Mouse (Mus musculus) heart, embryonic 11.5 days (tissue): ENCODE measurements around the gene Ubtf. TPM values are rescaled to one million over a fixed set of nuclear protein-coding genes. Genes with fewer than 3 reads are reported as not detected.
"Not testable (repeated sequence)": the region's sequence is repeated elsewhere in the genome, so short reads cannot be mapped to it uniquely, and the experiment has no call there.

ENCODE experiments used
- ATAC-seq: fragments of 200-750 bp; cut with Nextera tagmentation; replicated peaks from 2 replicates; pipeline ENCODE4 v1.8.0; 2017; ENCODE audit warnings: moderate library complexity; ENCODE audit not compliant: insufficient number of reproducible peaks, low FRiP score, low TSS enrichment
- H3K27ac ChIP-seq: fragments of 300-500 bp; sonication (generic); 2 replicates; pipeline ENCODE4 v1.5.1; 2014; ENCODE audit warnings: mild to moderate bottlenecking, low read depth, low read length
- H3K27me3 ChIP-seq: fragments of 300-500 bp; sonication (generic); 2 replicates; pipeline ENCODE4 v1.6.1; 2014; ENCODE audit warnings: mild to moderate bottlenecking, low read length, mixed read lengths; ENCODE audit not compliant: control insufficient read depth, insufficient read depth
- H3K36me3 ChIP-seq: fragments of 300-500 bp; sonication (generic); 2 replicates; pipeline ENCODE4 v1.6.1; 2014; ENCODE audit warnings: mild to moderate bottlenecking, low read length, moderate library complexity, mixed read lengths; ENCODE audit not compliant: control insufficient read depth, insufficient read depth
- H3K4me1 ChIP-seq: fragments of 300-500 bp; sonication (generic); 2 replicates; pipeline ENCODE4 v1.6.1; 2014; ENCODE audit warnings: low read length; ENCODE audit not compliant: control insufficient read depth, insufficient read depth
- H3K4me2 ChIP-seq: fragments of 300-500 bp; sonication (generic); 2 replicates; pipeline ENCODE4 v1.6.1; 2014; ENCODE audit warnings: mild to moderate bottlenecking, moderate library complexity
- H3K4me3 ChIP-seq: fragments of 300-500 bp; sonication (generic); 2 replicates; pipeline ENCODE4 v1.5.1; 2014; ENCODE audit warnings: low read depth, low read length
- H3K9ac ChIP-seq: fragments of 300-500 bp; sonication (generic); 2 replicates; pipeline ENCODE4 v1.6.1; 2014; ENCODE audit warnings: mild to moderate bottlenecking, low read depth, low read length, moderate library complexity
- H3K9me3 ChIP-seq: fragments of 300-500 bp; sonication (generic); replicated peaks from 2 replicates; pipeline ENCODE4 v1.6.1; 2016; ENCODE audit warnings: low read length; ENCODE audit not compliant: control insufficient read depth
- WGBS: fragments of 180-500 bp; shearing (Covaris S2); extraction: QIAGEN DNeasy Blood & Tissue Kit; methylation state at CpG from one replicate; pipeline ENCODE4 v1.1.7; 2014; ENCODE audit not compliant: insufficient replicate concordance; 5-methylcytosine and 5-hydroxymethylcytosine counted together
- polyA plus RNA-seq: library from polyadenylated mRNA; unstranded; fragments of >200 nt; fragmentation: Nextera tagmentation; extraction: Ambion mirVana; gene quantifications from 2 replicates; pipeline ENCODE4 v1.2.1, GENCODE M21; 2014

The Ubtf gene
- polyA plus RNA-seq, 1 experiment from 2014 or later: 56.4 TPM

- not testable (repeated sequence) for H3K4me2 ChIP-seq, ATAC-seq, H3K27me3 ChIP-seq, H3K4me3 ChIP-seq, H3K9me3 ChIP-seq, H3K9ac ChIP-seq, H3K36me3 ChIP-seq, H3K27ac ChIP-seq, H3K4me1 ChIP-seq
- 66% methylated on average over 6 of the region's 6 CpGs for WGBS
These were observed 39.3 kb downstream of the Ubtf start for GRCm38 (mm10) chr11:102280267-102280666.

GRCm38 (mm10) chr11:102279595-102279994 lies 39.9 kb downstream of the Ubtf start:
- Histone ChIP-seq H3K27ac (no peak overlapping the region), H3K27me3 (peaks cover 5% of the 10 kb centered on the region; the same call in 1 of the 2 replicates), H3K4me1 (no peaks in the 10 kb centered on the region), H3K9me3 (no peaks in the 10 kb centered on the region), H3K4me3 (no peak overlapping the region), H3K36me3 (no peaks in the 10 kb centered on the region), H3K4me2 (no peak overlapping the region), H3K9ac (no peak overlapping the region)
- no peak for ATAC-seq
- 82% methylated on average over 3 of the region's 3 CpGs for WGBS

- H3K36me3 ChIP-seq: no peaks in the 10 kb centered on the region
- H3K9me3 ChIP-seq: no peaks in the 10 kb centered on the region
- no peak for ATAC-seq
- peaks cover 5% of the 10 kb centered on the region; the same call in 1 of the 2 replicates for H3K27me3 ChIP-seq
- no peak overlapping the region for H3K4me2 ChIP-seq
- no peak overlapping the region for H3K9ac ChIP-seq
- no peaks in the 10 kb centered on the region for H3K4me1 ChIP-seq
- WGBS: 77% methylated on average over 8 of the region's 12 CpGs
- H3K4me3 ChIP-seq: no peak overlapping the region
- no peak overlapping the region for H3K27ac ChIP-seq
These were observed 41.8 kb downstream of the Ubtf start for GRCm38 (mm10) chr11:102277754-102278153.

GRCm38 (mm10) chr11:102276411-102276915 lies 43.1 kb downstream of the Ubtf start:
- Histone ChIP-seq H3K4me1 (no peaks in the 10 kb centered on the region), H3K4me3 (peak overlapping the region; percentile 39), H3K27me3 (peaks cover 5% of the 10 kb centered on the region; the same call in 1 of the 2 replicates), H3K36me3 (no peaks in the 10 kb centered on the region), H3K4me2 (peak overlapping the region; percentile 76), H3K9ac (peak overlapping the region; percentile 70), H3K9me3 (no peaks in the 10 kb centered on the region), H3K27ac (no peak overlapping the region)
- ATAC-seq: no peak; the same call in 1 of the 2 replicates
- WGBS: 2% methylated on average over 33 of the region's 33 CpGs

- H3K9ac ChIP-seq: no peak within 1 kb of the TSS
- no peak for ATAC-seq
- no peak within 1 kb of the TSS for H3K4me3 ChIP-seq
- no peaks in the 10 kb centered on the region for H3K36me3 ChIP-seq
- H3K4me1 ChIP-seq: peaks cover 3% of the 10 kb centered on the region; the same call in 1 of the 2 replicates
- H3K9me3 ChIP-seq: no peaks in the 10 kb centered on the region
- H3K4me2 ChIP-seq: peak within 1 kb of the TSS; percentile 42; the same call in 1 of the 2 replicates
- no peak within 1 kb of the TSS for H3K27ac ChIP-seq
- WGBS: 86% methylated on average over 12 of the region's 12 CpGs
- H3K27me3 ChIP-seq: no peaks in the 10 kb centered on the region
These were observed 50.9 kb downstream of the Ubtf start, which contains the start of gene Asb16 for GRCm38 (mm10) chr11:102268520-102269244. TSS of gene Asb16 (plus strand) at chr11:102268743.

- H3K36me3 ChIP-seq: no peaks in the 10 kb centered on the region
- 5% methylated on average over 11 of the region's 11 CpGs for WGBS
- no peak overlapping the region for H3K4me3 ChIP-seq
- peak overlapping the region; percentile 42 for H3K4me2 ChIP-seq
- H3K27me3 ChIP-seq: no peaks in the 10 kb centered on the region
- ATAC-seq: no peak
- H3K9ac ChIP-seq: no peak overlapping the region
- peaks cover 3% of the 10 kb centered on the region; the same call in 1 of the 2 replicates for H3K4me1 ChIP-seq
- no peak overlapping the region for H3K27ac ChIP-seq
- H3K9me3 ChIP-seq: no peaks in the 10 kb centered on the region
These were observed 52.1 kb downstream of the Ubtf start for GRCm38 (mm10) chr11:102267480-102267879.

GRCm38 (mm10) chr11:102266631-102267355 lies 52.7 kb downstream of the Ubtf start:
- no peak overlapping the region for H3K9ac ChIP-seq
- H3K27ac ChIP-seq: no peak overlapping the region
- ATAC-seq: no peak
- no peak overlapping the region for H3K4me3 ChIP-seq
- H3K27me3 ChIP-seq: no peaks in the 10 kb centered on the region
- H3K9me3 ChIP-seq: no peaks in the 10 kb centered on the region
- peaks cover 3% of the 10 kb centered on the region; the same call in 1 of the 2 replicates for H3K36me3 ChIP-seq
- H3K4me1 ChIP-seq: peaks cover 3% of the 10 kb centered on the region; the same call in 1 of the 2 replicates
- WGBS: 88% methylated on average over 8 of the region's 8 CpGs
- H3K4me2 ChIP-seq: peak overlapping the region; percentile 42; the same call in 1 of the 2 replicates

GRCm38 (mm10) chr11:102265816-102266215 lies 53.7 kb downstream of the Ubtf start:
- Histone ChIP-seq H3K9me3 (no peaks in the 10 kb centered on the region), H3K27me3 (no peaks in the 10 kb centered on the region), H3K9ac (no peak overlapping the region), H3K4me2 (no peak overlapping the region), H3K36me3 (peaks cover 3% of the 10 kb centered on the region; the same call in 1 of the 2 replicates), H3K27ac (no peak overlapping the region), H3K4me1 (peaks cover 3% of the 10 kb centered on the region; the same call in 1 of the 2 replicates), H3K4me3 (no peak overlapping the region)
- WGBS: 61% methylated on average over 14 of the region's 14 CpGs
- ATAC-seq: no peak
